Mouse (Mus musculus): ENCODE data around the gene Mapk12.

GRCm38 (mm10) chr15:89083906-89084305, 56.6 kb downstream of the Mapk12 start:
- TF ChIP-seq POLR2A (IDR thresholded peaks at IDR 0.05; ENCODE audit: borderline replicate concordance, low read depth, low read length) (no peak), CTCF (IDR thresholded peaks at IDR 0.05; ENCODE audit: low read depth, low read length) (no peak)

All from bone marrow macrophage, adult 2 months (primary cell).